11 mouse cellular contexts compared by ENCODE assay signal in genomic region chr10:94976329-94976728, GRCm38 (mm10). TPM values are rescaled to one million over a fixed set of nuclear protein-coding genes. Genes with fewer than 3 reads are reported as not detected.
A peak's percentile ranks its signal among the peaks of the same experiment; 100 is the strongest.
DNase-seq lines count a peak whose midpoint lies in the region; ATAC-seq and TF ChIP-seq lines count a peak whose summit lies in the region.
"Had no signal": no experiment of that assay in that cellular context is flagged by ENCODE, and none has a peak within 500 bp of the region (broad histone marks: within the 10 kb centered on the region; RNA-seq: fewer than 3 reads in every experiment).

No protein-coding gene starts in this region.

- TF ChIP-seq CTCF in cerebellum, adult 2 months (IDR thresholded peaks at IDR 0.05; ENCODE audit: borderline replicate concordance, insufficient read depth, low read depth, low read length): peak; percentile 25
- peak; percentile 33; the same call in 1 of the 2 replicates for TF ChIP-seq CTCF in bone marrow macrophage, adult 2 months (IDR thresholded peaks at IDR 0.05; ENCODE audit: low read depth, low read length)

- H3K4me2 ChIP-seq in liver, embryonic 12.5 days: no peak overlapping the region
- H3K4me2 ChIP-seq in forebrain, embryonic 16.5 days (ENCODE audit: low read length): no peak overlapping the region
- H3K4me2 ChIP-seq: heart, embryonic 15.5 days; limb, embryonic 13.5 days had no signal

- H3K9me3 ChIP-seq in liver, embryonic 12.5 days (replicated peaks): no peaks in the 10 kb centered on the region
- no peaks in the 10 kb centered on the region for H3K9me3 ChIP-seq in forebrain, embryonic 16.5 days (ENCODE audit: control insufficient read depth, low read length)
- H3K9me3 ChIP-seq: heart, embryonic 15.5 days; limb, embryonic 13.5 days had no signal

- H3K9ac ChIP-seq in liver, embryonic 12.5 days: no peak overlapping the region
- no peak overlapping the region for H3K9ac ChIP-seq in forebrain, embryonic 16.5 days (replicated peaks; ENCODE audit: low read depth, low read length)
- H3K9ac ChIP-seq: heart, embryonic 15.5 days; limb, embryonic 13.5 days had no signal

- ATAC-seq in liver, embryonic 12.5 days: no peak
- no peak for ATAC-seq in forebrain, embryonic 16.5 days

- 57% methylated on average over 5 of the region's 5 CpGs for WGBS in cerebellum, adult 2 months
- WGBS in liver, embryonic 12.5 days (ENCODE audit: insufficient replicate concordance): 47% methylated on average over 5 of the region's 5 CpGs
- WGBS in forebrain, embryonic 16.5 days: 57% methylated on average over 5 of the region's 5 CpGs

- H3K4me3 ChIP-seq in cerebellum, adult 2 months (replicated peaks; ENCODE audit: insufficient read depth, low read depth, low read length): no peak overlapping the region
- no peak overlapping the region for H3K4me3 ChIP-seq in liver, embryonic 12.5 days
- no peak overlapping the region for H3K4me3 ChIP-seq in bone marrow macrophage, adult 2 months (ENCODE audit: insufficient read depth, low read length)
- H3K4me3 ChIP-seq in forebrain, embryonic 16.5 days (replicated peaks; ENCODE audit: low read length): no peak overlapping the region
- H3K4me3 ChIP-seq: heart, embryonic 15.5 days; limb, embryonic 13.5 days had no signal

- no peaks in the 10 kb centered on the region for H3K36me3 ChIP-seq in liver, embryonic 12.5 days
- H3K36me3 ChIP-seq in forebrain, embryonic 16.5 days (ENCODE audit: control insufficient read depth, insufficient read depth): no peaks in the 10 kb centered on the region
- H3K36me3 ChIP-seq: heart, embryonic 15.5 days; limb, embryonic 13.5 days had no signal

- no peak overlapping the region for H3K27ac ChIP-seq in cerebellum, adult 2 months (ENCODE audit: insufficient read depth, low read length)
- H3K27ac ChIP-seq in liver, embryonic 12.5 days: no peak overlapping the region
- H3K27ac ChIP-seq in bone marrow macrophage, adult 2 months (ENCODE audit: insufficient read depth, low read depth, low read length): no peak overlapping the region
- H3K27ac ChIP-seq in forebrain, embryonic 16.5 days (ENCODE audit: low read length): no peak overlapping the region
- H3K27ac ChIP-seq: heart, embryonic 15.5 days; limb, embryonic 13.5 days had no signal

- peak in 1 of 2 experiments; percentile 13 for DNase-seq in cerebellum, adult 2 months
- DNase-seq in cerebellum, postnatal 36 days: no peak
- DNase-seq in liver: peak; percentile 39
- DNase-seq in retina, postnatal 1 day: peak; percentile 65
- DNase-seq in MN1 (ENCODE audit: low spot score): no peak
- DNase-seq: cerebellum, adult 9-10 months had no signal

- no peaks in the 10 kb centered on the region; the same call in 1 of the 2 replicates for H3K4me1 ChIP-seq in cerebellum, adult 2 months (ENCODE audit: control insufficient read depth, insufficient read depth, low read length)
- H3K4me1 ChIP-seq in liver, embryonic 12.5 days: no peaks in the 10 kb centered on the region
- H3K4me1 ChIP-seq in bone marrow macrophage, adult 2 months (ENCODE audit: control insufficient read depth, insufficient read depth, low read length): no peaks in the 10 kb centered on the region
- H3K4me1 ChIP-seq in forebrain, embryonic 16.5 days (replicated peaks; ENCODE audit: control insufficient read depth, insufficient read depth, low read length): peaks cover 11% of the 10 kb centered on the region

- TF ChIP-seq POLR2A in cerebellum, adult 2 months (IDR thresholded peaks at IDR 0.05; ENCODE audit: borderline replicate concordance, insufficient read depth, low read length): no peak
- no peak for TF ChIP-seq POLR2A in bone marrow macrophage, adult 2 months (IDR thresholded peaks at IDR 0.05; ENCODE audit: borderline replicate concordance, low read depth, low read length)

- no peaks in the 10 kb centered on the region; the same call in 1 of the 2 replicates for H3K27me3 ChIP-seq in cerebellum, adult 2 months (ENCODE audit: control insufficient read depth, insufficient read depth, low read length)
- no peaks in the 10 kb centered on the region; the same call in 1 of the 2 replicates for H3K27me3 ChIP-seq in liver, embryonic 12.5 days (replicated peaks)
- H3K27me3 ChIP-seq in forebrain, embryonic 16.5 days (replicated peaks; ENCODE audit: control insufficient read depth, insufficient read depth, low read length): no peaks in the 10 kb centered on the region
- H3K27me3 ChIP-seq: heart, embryonic 15.5 days; limb, embryonic 13.5 days had no signal

RNA-seq across cellular contexts. Expression of gene Plxnc1, which starts 31.7 kb away (rescaled TPM):
- 8.2 and 8.3 TPM in 2 replicates for polyA plus RNA-seq in cerebellum, adult 2 months (2012; rRNA removed)
- 3.9 and 4.4 TPM in 2 replicates for polyA plus RNA-seq in liver, embryonic 12.5 days (2016; fragmentation: Nextera tagmentation; extraction: Ambion mirVana)
- polyA plus RNA-seq in bone marrow macrophage, adult 2 months (2012; ENCODE audit: insufficient read depth, insufficient read length, missing spikeins): 76.7 and 82.8 TPM in 2 replicates
- 9.5 and 11.1 TPM in 2 replicates for polyA plus RNA-seq in forebrain, embryonic 16.5 days (2015; fragmentation: Nextera tagmentation; extraction: Ambion mirVana)

Comparison
In these comparisons a context has a peak if more than half of its experiments do, and no peak if none do; other contexts are left out.
1. DNase-seq: peak in liver (single experiment) and retina, postnatal 1 day (single experiment); none in cerebellum, postnatal 36 days (0 of 2) and MN1 (single experiment).